Mouse (Mus musculus) C2C12 (cell line): ENCODE measurements at regions not wholly inside any gene's neighbourhood (a gene's known extent, or its start where the extent isn't known, plus 50 kb on each side); places are given as distances from the start of the nearest gene placed in this dataset.

Experiments used
- CTCF ChIP-seq: IDR thresholded peaks from one replicate; pipeline ENCODE4 v1.5.1; 2011; ENCODE audit not compliant: control insufficient read depth, insufficient read depth, insufficient read length
- USF1 ChIP-seq: IDR thresholded peaks from one replicate; pipeline ENCODE4 v1.6.1; 2011; ENCODE audit warnings: low read depth, mild to moderate bottlenecking, control low read depth, moderate library complexity

DNA sequence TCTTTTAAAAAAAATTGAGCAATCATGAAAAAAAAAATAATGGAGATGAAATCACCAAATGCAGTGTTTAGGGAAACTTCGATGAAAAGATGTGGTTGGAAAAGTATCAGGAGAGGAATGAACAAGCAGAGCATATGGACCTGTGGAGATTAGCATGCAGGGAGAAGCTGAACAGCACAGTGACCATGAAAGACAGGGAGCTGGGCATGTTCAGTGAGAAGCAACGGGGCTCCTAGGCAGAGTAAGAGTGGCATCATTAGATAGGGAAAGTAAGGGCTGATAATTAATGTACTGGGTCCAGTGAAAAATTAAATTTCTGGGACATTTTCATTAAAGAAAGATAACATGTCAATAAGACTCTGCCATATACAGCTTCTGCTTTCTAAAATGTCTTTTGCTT lies 1592.5 kb downstream of the Efna5 start:
- TF ChIP-seq CTCF: no peak
- no peak for TF ChIP-seq USF1
